Mouse (Mus musculus) spleen, adult 2 months (tissue): ENCODE results near the gene Secisbp2l. TPM values are rescaled to one million over a fixed set of nuclear protein-coding genes. Genes with fewer than 3 reads are reported as not detected.

Source experiments
- DNase-seq, 2 experiments: peaks; one replicate each; pipeline versions ENCODE4 v3.0.0 to v3.0.0-alpha.2; 2012 to 2021; ENCODE audit warnings: low spot score in 2 of 2, low read depth in 1 of 2
- H3K27ac ChIP-seq: fragments of 200-500 bp; 2 replicates; pipeline ENCODE4 v1.5.1; 2012; ENCODE audit warnings: low read length, inconsistent platforms; ENCODE audit not compliant: insufficient read depth
- H3K27me3 ChIP-seq: fragments of 200-500 bp; 2 replicates; pipeline ENCODE4 v1.6.1; 2012; ENCODE audit warnings: mild to moderate bottlenecking, moderate library complexity, low read length, inconsistent platforms; ENCODE audit not compliant: control insufficient read depth, insufficient read depth
- H3K36me3 ChIP-seq: fragments of 200-500 bp; 2 replicates; pipeline ENCODE4 v1.6.1; 2012; ENCODE audit warnings: mild to moderate bottlenecking, low read length, inconsistent platforms; ENCODE audit not compliant: control insufficient read depth, insufficient read depth
- H3K4me1 ChIP-seq: fragments of 200-500 bp; 2 replicates; pipeline ENCODE4 v1.6.1; 2011; ENCODE audit warnings: inconsistent platforms; ENCODE audit not compliant: control insufficient read depth, insufficient read depth, insufficient read length
- H3K4me3 ChIP-seq: fragments of 200-500 bp; 2 replicates; pipeline ENCODE4 v1.5.1; 2011; ENCODE audit warnings: mild to moderate bottlenecking, inconsistent platforms; ENCODE audit not compliant: insufficient read depth, insufficient read length; ENCODE audit errors: extremely low read depth
- CTCF ChIP-seq: fragments of 200-500 bp; IDR thresholded peaks from 2 replicates; pipeline ENCODE4 v1.5.1; 2011; ENCODE audit warnings: mild to moderate bottlenecking, inconsistent platforms; ENCODE audit not compliant: insufficient read depth, insufficient read length, insufficient replicate concordance; ENCODE audit errors: extremely low read depth
- POLR2A ChIP-seq: fragments of 200-500 bp; IDR thresholded peaks from 2 replicates; pipeline ENCODE4 v1.6.1; 2011; ENCODE audit warnings: low read depth, low read length, inconsistent platforms
- WGBS: fragments of 180-500 bp; shearing (Covaris S2); methylation state at CpG from one replicate; pipeline ENCODE4 v1.1.7; 2018; 5-methylcytosine and 5-hydroxymethylcytosine counted together
- polyA plus RNA-seq: library from polyadenylated mRNA; depleted of rRNA; stranded (reverse); fragments of >200 nt; gene quantifications from 2 replicates; pipeline ENCODE4 v1.2.3, GENCODE M21; 2012

Gene Secisbp2l
- polyA plus RNA-seq, 1 experiment = 7.7 TPM

GRCm38 (mm10) chr2:125788351-125788750 is 5.7 kb upstream of the Secisbp2l start:
- H3K27ac ChIP-seq = no peak overlapping the region
- H3K27me3 ChIP-seq = no peaks in the 10 kb centered on the region
- peaks cover 12% of the 10 kb centered on the region; the same call in 1 of the 2 replicates for H3K4me1 ChIP-seq
- H3K4me3 ChIP-seq = no peak overlapping the region
- no peak for DNase-seq
- no peaks in the 10 kb centered on the region for H3K36me3 ChIP-seq
- TF ChIP-seq CTCF = no peak
- no peak for TF ChIP-seq POLR2A

GRCm38 (mm10) chr2:125785021-125785420 is 2.4 kb upstream of the Secisbp2l start:
- 84% methylated on average over 4 of the region's 4 CpGs for WGBS
- Histone ChIP-seq H3K27me3 (no peaks in the 10 kb centered on the region), H3K36me3 (no peaks in the 10 kb centered on the region), H3K4me1 (peaks cover 4% of the 10 kb centered on the region; the same call in 1 of the 2 replicates), H3K27ac (no peak overlapping the region), H3K4me3 (no peak overlapping the region)
- no peak for TF ChIP-seq CTCF
- TF ChIP-seq POLR2A = no peak
- DNase-seq = no peak

GRCm38 (mm10) chr2:125784392-125784791 is 1.7 kb upstream of the Secisbp2l start:
- no peaks in the 10 kb centered on the region for H3K36me3 ChIP-seq
- no peak for TF ChIP-seq POLR2A
- no peak for TF ChIP-seq CTCF
- DNase-seq = no peak
- 91% methylated on average over 4 of the region's 4 CpGs for whole genome bisulfite sequencing
- H3K27me3 ChIP-seq = no peaks in the 10 kb centered on the region
- no peak overlapping the region for H3K4me3 ChIP-seq
- H3K4me1 ChIP-seq = peaks cover 4% of the 10 kb centered on the region; the same call in 1 of the 2 replicates
- H3K27ac ChIP-seq = no peak overlapping the region

GRCm38 (mm10) chr2:125783868-125784267 is 1.2 kb upstream of the Secisbp2l start:
- no peak overlapping the region for H3K4me3 ChIP-seq
- no peak overlapping the region for H3K27ac ChIP-seq
- 55% methylated on average over 4 of the region's 4 CpGs for WGBS
- H3K4me1 ChIP-seq = peaks cover 4% of the 10 kb centered on the region; the same call in 1 of the 2 replicates
- TF ChIP-seq CTCF (no peak), POLR2A (no peak)
- H3K36me3 ChIP-seq = no peaks in the 10 kb centered on the region
- DNase-seq = no peak
- H3K27me3 ChIP-seq = no peaks in the 10 kb centered on the region

- Histone ChIP-seq H3K4me3 (peak overlapping the region; percentile 80), H3K4me1 (0 out of 2 replicates have a peak, but pooled peaks cover 3% of the 10 kb centered on the region), H3K27ac (peak overlapping the region; percentile 56), H3K36me3 (no peaks in the 10 kb centered on the region), H3K27me3 (no peaks in the 10 kb centered on the region)
- TF ChIP-seq CTCF (no peak), POLR2A (no peak; the same call in 1 of the 2 replicates)
- peak in 1 of 2 experiments; percentile 15 for DNase-seq
- 1% methylated on average over 44 of the region's 44 CpGs for WGBS
Observed at GRCm38 (mm10) chr2:125781978-125782718, 522 bp downstream of the Secisbp2l start.

GRCm38 (mm10) chr2:125781006-125781405 is 1.7 kb downstream of the Secisbp2l start:
- no peak for DNase-seq
- H3K36me3 ChIP-seq = no peaks in the 10 kb centered on the region
- H3K27me3 ChIP-seq = no peaks in the 10 kb centered on the region
- no peak for TF ChIP-seq CTCF
- no peak for TF ChIP-seq POLR2A
- H3K4me3 ChIP-seq = no peak overlapping the region; the same call in 1 of the 2 replicates
- H3K4me1 ChIP-seq = peaks cover 3% of the 10 kb centered on the region; the same call in 1 of the 2 replicates
- WGBS = 85% methylated on average over 2 of the region's 2 CpGs
- H3K27ac ChIP-seq = no peak overlapping the region

GRCm38 (mm10) chr2:125778380-125778779 is 4.3 kb downstream of the Secisbp2l start:
- no peak overlapping the region for H3K27ac ChIP-seq
- no peaks in the 10 kb centered on the region; the same call in 1 of the 2 replicates for H3K36me3 ChIP-seq
- 91% methylated on average over 12 of the region's 12 CpGs for WGBS
- no peak for TF ChIP-seq CTCF
- no peak for TF ChIP-seq POLR2A
- no peaks in the 10 kb centered on the region for H3K27me3 ChIP-seq
- peaks cover 3% of the 10 kb centered on the region; the same call in 1 of the 2 replicates for H3K4me1 ChIP-seq
- DNase-seq = no peak
- H3K4me3 ChIP-seq = no peak overlapping the region
